Mouse (Mus musculus) intestine, embryonic 14.5 days (tissue): ENCODE measurements around the gene Vmp1. TPM values are rescaled to one million over a fixed set of nuclear protein-coding genes. Genes with fewer than 3 reads are reported as not detected.

Experiments
- ATAC-seq: fragments of 200-750 bp; cut with Nextera tagmentation; replicated peaks from 2 replicates; pipeline ENCODE4 v1.8.0; 2017; ENCODE audit warnings: low read depth, moderate number of reproducible peaks, moderate TSS enrichment, moderate library complexity; ENCODE audit not compliant: low FRiP score, low TSS enrichment
- DNase-seq: peaks from one replicate; pipeline ENCODE4 v3.0.0-alpha.2; 2018; ENCODE audit warnings: low spot score
- H3K27ac ChIP-seq: fragments of 300-500 bp; sonication (generic); 2 replicates; pipeline ENCODE4 v1.5.1; 2014; ENCODE audit warnings: low read depth, mild to moderate bottlenecking, control low read depth
- H3K27me3 ChIP-seq: fragments of 300-500 bp; sonication (generic); replicated peaks from 2 replicates; pipeline ENCODE4 v1.6.1; 2014; ENCODE audit warnings: low read length, control low read depth; ENCODE audit not compliant: control insufficient read depth, insufficient read depth
- H3K36me3 ChIP-seq: fragments of 300-500 bp; sonication (generic); 2 replicates; pipeline ENCODE4 v1.6.1; 2014; ENCODE audit warnings: low read length, control low read depth; ENCODE audit not compliant: control insufficient read depth, insufficient read depth
- H3K4me1 ChIP-seq: fragments of 300-500 bp; sonication (generic); replicated peaks from 2 replicates; pipeline ENCODE4 v1.6.1; 2014; ENCODE audit warnings: low read length, control low read depth, mixed read lengths; ENCODE audit not compliant: control insufficient read depth, insufficient read depth
- H3K4me2 ChIP-seq: fragments of 300-500 bp; sonication (generic); 2 replicates; pipeline ENCODE4 v1.6.1; 2014; ENCODE audit warnings: low read length
- H3K4me3 ChIP-seq: fragments of 300-500 bp; sonication (generic); 2 replicates; pipeline ENCODE4 v1.5.1; 2014; ENCODE audit warnings: low read depth, low read length, control low read depth, mixed read lengths
- H3K9ac ChIP-seq: fragments of 300-500 bp; sonication (generic); 2 replicates; pipeline ENCODE4 v1.6.1; 2014; ENCODE audit warnings: mild to moderate bottlenecking, low read length
- H3K9me3 ChIP-seq: fragments of 300-500 bp; sonication (generic); 2 replicates; pipeline ENCODE4 v1.6.1; 2016; ENCODE audit warnings: low read length, control low read depth; ENCODE audit not compliant: control insufficient read depth
- WGBS: fragments of 180-500 bp; shearing (Covaris S2); extraction: QIAGEN DNeasy Blood & Tissue Kit; methylation state at CpG from one replicate; pipeline ENCODE4 v1.1.7; 2014; 5-methylcytosine and 5-hydroxymethylcytosine counted together
- polyA plus RNA-seq: library from polyadenylated mRNA; unstranded; fragments of >200 nt; fragmentation: Nextera tagmentation; extraction: Ambion mirVana; gene quantifications from 2 replicates; pipeline ENCODE4 v1.2.1, GENCODE M21; 2014

Vmp1 gene
- polyA plus RNA-seq, 1 experiment from 2014 or later: 133 TPM

- no peak for ATAC-seq
- Histone ChIP-seq H3K27me3 (no peaks in the 10 kb centered on the region), H3K4me1 (peaks cover 16% of the 10 kb centered on the region), H3K4me3 (no peak overlapping the region), H3K9me3 (no peaks in the 10 kb centered on the region), H3K27ac (peak overlapping the region; percentile 78), H3K4me2 (0 out of 2 replicates have a peak overlapping the region, but pooled peaks have one; percentile 2), H3K9ac (no peak overlapping the region), H3K36me3 (peaks cover 5% of the 10 kb centered on the region)
- no peak for DNase-seq
- WGBS: 74% methylated on average over 10 of the region's 10 CpGs
These were observed 103.8 kb downstream of the Vmp1 start for GRCm38 (mm10) chr11:86579731-86580318.

- Histone ChIP-seq H3K36me3 (peaks cover 5% of the 10 kb centered on the region; the same call in 1 of the 2 replicates), H3K27me3 (no peaks in the 10 kb centered on the region), H3K9ac (no peak overlapping the region), H3K4me3 (no peak overlapping the region), H3K27ac (peak overlapping the region; percentile 78), H3K4me2 (no peak overlapping the region), H3K4me1 (peaks cover 16% of the 10 kb centered on the region), H3K9me3 (no peaks in the 10 kb centered on the region)
- WGBS: 66% methylated on average over 25 of the region's 25 CpGs
- DNase-seq: no peak
- no peak; the same call in 1 of the 2 replicates for ATAC-seq
These were observed 104.6 kb downstream of the Vmp1 start for GRCm38 (mm10) chr11:86578809-86579730.

GRCm38 (mm10) chr11:86578106-86578808 lies 105.4 kb downstream of the Vmp1 start:
- H3K27ac ChIP-seq: peak overlapping the region; percentile 78
- H3K27me3 ChIP-seq: no peaks in the 10 kb centered on the region
- H3K4me2 ChIP-seq: no peak overlapping the region
- DNase-seq: no peak
- WGBS: 77% methylated on average over 6 of the region's 6 CpGs
- H3K36me3 ChIP-seq: peaks cover 5% of the 10 kb centered on the region; the same call in 1 of the 2 replicates
- H3K9me3 ChIP-seq: no peaks in the 10 kb centered on the region
- H3K4me1 ChIP-seq: peaks cover 16% of the 10 kb centered on the region
- H3K4me3 ChIP-seq: no peak overlapping the region
- H3K9ac ChIP-seq: no peak overlapping the region
- no peak for ATAC-seq

- no peak overlapping the region for H3K4me2 ChIP-seq
- no peak overlapping the region for H3K9ac ChIP-seq
- ATAC-seq: no peak
- 56% methylated on average over 4 of the region's 4 CpGs for WGBS
- no peak for DNase-seq
- H3K4me3 ChIP-seq: no peak overlapping the region
- H3K27me3 ChIP-seq: no peaks in the 10 kb centered on the region
- H3K36me3 ChIP-seq: no peaks in the 10 kb centered on the region
- no peaks in the 10 kb centered on the region for H3K9me3 ChIP-seq
- H3K4me1 ChIP-seq: peaks cover 16% of the 10 kb centered on the region
- peak overlapping the region; percentile 24 for H3K27ac ChIP-seq
These were observed 106.4 kb downstream of the Vmp1 start for GRCm38 (mm10) chr11:86577231-86577630.

GRCm38 (mm10) chr11:86575632-86576378 lies 107.8 kb downstream of the Vmp1 start:
- Histone ChIP-seq H3K4me1 (peaks cover 24% of the 10 kb centered on the region), H3K4me2 (no peak overlapping the region), H3K27me3 (no peaks in the 10 kb centered on the region), H3K9ac (no peak overlapping the region), H3K27ac (peak overlapping the region; percentile 57), H3K9me3 (no peaks in the 10 kb centered on the region), H3K4me3 (no peak overlapping the region), H3K36me3 (no peaks in the 10 kb centered on the region)
- no peak for ATAC-seq
- DNase-seq: no peak
- 75% methylated on average over 7 of the region's 7 CpGs for WGBS

- H3K4me1 ChIP-seq: peaks cover 34% of the 10 kb centered on the region
- H3K27ac ChIP-seq: no peak overlapping the region
- H3K4me3 ChIP-seq: no peak overlapping the region
- 32% methylated on average over 2 of the region's 2 CpGs for WGBS
- no peak for DNase-seq
- ATAC-seq: no peak
- no peak overlapping the region for H3K4me2 ChIP-seq
- H3K36me3 ChIP-seq: no peaks in the 10 kb centered on the region
- no peaks in the 10 kb centered on the region for H3K27me3 ChIP-seq
- no peaks in the 10 kb centered on the region for H3K9me3 ChIP-seq
- no peak overlapping the region for H3K9ac ChIP-seq
These were observed 109.2 kb downstream of the Vmp1 start for GRCm38 (mm10) chr11:86574408-86574807.

- peaks cover 28% of the 10 kb centered on the region for H3K4me1 ChIP-seq
- no peaks in the 10 kb centered on the region for H3K36me3 ChIP-seq
- no peak for DNase-seq
- 86% methylated on average over 6 of the region's 6 CpGs for WGBS
- H3K9ac ChIP-seq: no peak overlapping the region
- H3K27ac ChIP-seq: no peak overlapping the region
- H3K9me3 ChIP-seq: no peaks in the 10 kb centered on the region
- H3K27me3 ChIP-seq: no peaks in the 10 kb centered on the region
- ATAC-seq: no peak
- no peak overlapping the region for H3K4me2 ChIP-seq
- H3K4me3 ChIP-seq: no peak overlapping the region
These were observed 109.9 kb downstream of the Vmp1 start for GRCm38 (mm10) chr11:86573646-86574231.

GRCm38 (mm10) chr11:86572623-86573022 lies 111.0 kb downstream of the Vmp1 start:
- Histone ChIP-seq H3K9ac (no peak overlapping the region), H3K27me3 (no peaks in the 10 kb centered on the region), H3K4me3 (no peak overlapping the region), H3K36me3 (no peaks in the 10 kb centered on the region), H3K27ac (no peak overlapping the region), H3K9me3 (no peaks in the 10 kb centered on the region), H3K4me1 (peaks cover 24% of the 10 kb centered on the region), H3K4me2 (no peak overlapping the region)
- ATAC-seq: no peak
- no peak for DNase-seq
- WGBS: 72% methylated on average over 2 of the region's 2 CpGs
